Mouse (Mus musculus): ENCODE measurements around the gene Stac2.

Stac2 gene

DNA sequence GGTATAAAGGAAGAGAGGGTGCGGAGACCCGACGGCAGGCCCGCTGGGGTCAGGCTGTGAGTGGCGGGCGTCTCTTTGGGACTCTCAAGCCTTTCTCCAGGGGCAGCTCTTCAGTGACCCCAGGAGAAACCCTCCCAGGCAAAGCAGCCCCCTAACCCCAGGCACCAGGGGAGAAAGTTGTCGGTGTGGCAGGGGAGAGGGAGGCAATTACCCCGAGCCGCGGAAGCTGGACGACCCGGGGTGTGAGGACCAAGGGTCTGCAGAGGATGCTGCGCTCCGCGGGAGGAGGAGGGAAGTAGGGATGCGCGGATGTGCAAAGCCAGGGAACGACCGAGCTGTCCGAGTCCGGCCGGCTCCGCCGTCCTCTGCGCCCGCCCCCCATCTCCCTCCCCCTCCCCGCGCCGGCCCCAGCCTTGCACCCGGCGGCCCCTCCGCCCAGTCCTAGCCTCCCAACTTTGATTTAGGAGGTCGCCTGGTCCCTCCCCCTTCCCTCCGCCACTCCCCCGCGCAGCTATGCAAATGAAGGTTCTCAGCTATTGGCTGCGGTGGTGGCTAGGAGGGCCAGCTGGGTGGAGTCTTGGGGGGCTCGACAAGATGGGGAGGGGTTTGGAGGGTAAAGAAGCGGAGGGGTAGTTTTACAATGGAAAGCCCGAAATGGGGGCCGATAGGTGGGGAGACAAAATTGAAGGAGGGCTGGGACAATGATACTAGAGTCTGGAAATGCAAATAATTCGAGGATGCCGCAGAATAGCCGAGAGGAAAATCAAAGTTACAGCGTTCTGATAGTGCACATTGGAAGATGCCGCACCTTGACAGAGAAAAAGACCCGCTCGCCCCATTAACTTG, at the start of gene Stac2:
TSS of gene Stac2 (minus strand) at position 474 of the 846 bp plus-strand sequence.
- Histone ChIP-seq H3K36me3 (ENCODE audit: control insufficient read depth, insufficient read depth, low read length, poor library complexity, severe bottlenecking) (no peaks in the 10 kb centered on the region), H3K27me3 (ENCODE audit: control insufficient read depth, insufficient read depth, low read length, poor library complexity, severe bottlenecking) (no peaks in the 10 kb centered on the region)
- DNase-seq (ENCODE audit: low read depth, low spot score): peak; percentile 74

DNA sequence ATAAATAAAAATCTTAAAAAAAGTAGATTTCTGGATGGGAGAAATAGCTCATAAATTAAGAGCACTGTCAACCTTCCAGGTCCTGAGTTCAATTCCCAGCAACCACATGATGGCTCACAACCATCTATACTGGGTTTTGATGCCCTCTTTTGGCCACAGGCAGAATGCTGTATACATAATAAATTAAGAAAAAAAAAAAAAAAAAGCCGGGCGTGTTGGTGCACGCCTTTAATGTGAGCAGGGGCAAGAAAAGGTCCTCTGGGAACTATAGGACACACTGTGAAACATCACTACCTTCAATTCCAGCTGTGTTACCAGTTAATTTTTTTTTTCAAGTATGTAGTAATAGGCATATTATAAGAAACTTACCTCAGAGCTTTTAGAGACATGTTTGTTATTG, 48.1 kb upstream of the Stac2 start:
- DNase-seq (ENCODE audit: low read depth, low spot score): no peak
- Histone ChIP-seq H3K27me3 (ENCODE audit: control insufficient read depth, insufficient read depth, low read length, poor library complexity, severe bottlenecking) (no peaks in the 10 kb centered on the region), H3K36me3 (ENCODE audit: control insufficient read depth, insufficient read depth, low read length, poor library complexity, severe bottlenecking) (peaks cover 10% of the 10 kb centered on the region)

DNA sequence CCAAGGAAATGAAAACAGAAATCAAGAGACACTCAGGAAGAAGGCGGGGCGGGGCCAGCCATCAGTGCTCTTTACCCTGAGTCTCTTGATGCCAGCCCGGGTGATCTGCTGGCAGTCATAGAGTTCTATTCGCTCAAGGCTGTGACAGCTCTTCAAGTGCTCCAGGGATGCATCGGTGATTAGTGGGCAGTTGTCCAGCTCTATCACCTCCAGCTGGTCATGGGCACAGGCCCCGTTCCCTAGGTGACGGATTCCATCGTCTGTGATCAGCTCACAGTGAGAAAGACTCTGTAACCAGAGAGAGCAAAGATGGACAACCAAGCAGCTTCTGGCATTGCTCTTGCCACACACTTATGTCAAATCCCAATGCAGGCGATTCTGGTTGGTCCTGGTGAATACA, 37.3 kb upstream of the Stac2 start:
- DNase-seq (ENCODE audit: low read depth, low spot score): no peak
- H3K36me3 ChIP-seq (ENCODE audit: control insufficient read depth, insufficient read depth, low read length, poor library complexity, severe bottlenecking): peaks cover 25% of the 10 kb centered on the region

DNA sequence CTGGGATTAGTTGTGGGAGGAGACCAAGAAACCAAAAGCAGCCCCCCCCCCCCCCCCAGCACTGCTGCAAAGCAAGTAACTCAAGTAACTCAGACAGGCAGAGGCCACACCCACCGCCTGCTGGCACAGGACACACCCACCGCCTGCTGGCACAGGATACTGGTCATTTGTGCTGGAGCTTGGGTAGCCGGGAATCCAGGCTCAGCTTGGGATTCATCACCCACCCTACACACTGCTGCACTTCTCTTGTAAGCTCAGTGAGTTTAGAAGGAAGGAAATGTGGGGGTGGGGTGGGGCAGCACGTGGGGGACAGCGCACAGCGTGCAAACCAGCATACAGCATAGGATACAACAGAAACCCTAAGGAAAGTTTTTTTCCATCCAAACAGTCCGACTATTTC, 35.0 kb upstream of the Stac2 start:
- no peak for DNase-seq (ENCODE audit: low read depth, low spot score)
- peaks cover 23% of the 10 kb centered on the region for H3K36me3 ChIP-seq (ENCODE audit: control insufficient read depth, insufficient read depth, low read length, poor library complexity, severe bottlenecking)
- H3K27me3 ChIP-seq (ENCODE audit: control insufficient read depth, insufficient read depth, low read length, poor library complexity, severe bottlenecking): no peaks in the 10 kb centered on the region

More for the DNA sequence above, 37.3 kb upstream of the Stac2 start:
- H3K27me3 ChIP-seq (ENCODE audit: control insufficient read depth, insufficient read depth, low read length, poor library complexity, severe bottlenecking): no peaks in the 10 kb centered on the region

DNA sequence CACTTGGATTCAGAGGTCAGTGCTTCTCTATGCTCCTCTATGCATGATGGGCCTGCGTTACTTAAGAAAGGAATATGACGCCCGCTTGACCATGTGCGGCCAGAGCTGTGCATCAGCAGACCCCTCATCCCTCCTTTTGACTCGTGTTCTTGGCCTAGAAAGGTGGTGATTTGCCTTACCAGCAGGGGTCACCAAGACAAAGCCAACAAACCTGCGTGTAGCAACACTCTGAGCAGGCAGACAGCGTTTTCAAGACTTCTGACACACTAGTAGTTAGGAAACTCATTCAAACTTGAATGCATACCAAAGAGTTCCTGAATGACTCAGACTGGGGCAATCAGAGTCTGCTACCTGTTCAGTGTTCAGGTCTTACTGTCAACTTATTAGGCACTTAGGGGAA, 33.3 kb upstream of the Stac2 start:
- H3K27me3 ChIP-seq (ENCODE audit: control insufficient read depth, insufficient read depth, low read length, poor library complexity, severe bottlenecking): no peaks in the 10 kb centered on the region
- peaks cover 18% of the 10 kb centered on the region for H3K36me3 ChIP-seq (ENCODE audit: control insufficient read depth, insufficient read depth, low read length, poor library complexity, severe bottlenecking)
- DNase-seq (ENCODE audit: low read depth, low spot score): no peak

DNA sequence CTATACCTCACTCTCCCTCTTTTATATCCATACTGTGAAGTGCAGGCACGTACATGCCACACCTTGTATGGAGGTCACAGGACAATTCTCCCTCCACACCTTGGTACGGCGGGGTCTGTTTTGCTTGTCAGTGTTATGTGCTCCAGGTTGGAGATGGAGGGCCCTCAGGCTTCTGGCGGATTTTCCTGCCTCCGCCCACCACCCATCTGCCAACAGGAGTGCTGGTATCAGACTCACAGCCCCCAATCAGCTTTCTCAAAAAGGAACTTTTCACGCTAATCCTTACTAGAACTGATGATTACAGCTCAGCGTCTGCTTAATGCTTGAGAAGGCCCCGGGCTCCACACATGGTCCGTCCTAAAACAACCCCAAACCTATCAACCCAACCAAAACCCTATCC, 32.9 kb upstream of the Stac2 start:
- DNase-seq (ENCODE audit: low read depth, low spot score): no peak
- Histone ChIP-seq H3K36me3 (ENCODE audit: control insufficient read depth, insufficient read depth, low read length, poor library complexity, severe bottlenecking) (peaks cover 18% of the 10 kb centered on the region), H3K27me3 (ENCODE audit: control insufficient read depth, insufficient read depth, low read length, poor library complexity, severe bottlenecking) (no peaks in the 10 kb centered on the region)

DNA sequence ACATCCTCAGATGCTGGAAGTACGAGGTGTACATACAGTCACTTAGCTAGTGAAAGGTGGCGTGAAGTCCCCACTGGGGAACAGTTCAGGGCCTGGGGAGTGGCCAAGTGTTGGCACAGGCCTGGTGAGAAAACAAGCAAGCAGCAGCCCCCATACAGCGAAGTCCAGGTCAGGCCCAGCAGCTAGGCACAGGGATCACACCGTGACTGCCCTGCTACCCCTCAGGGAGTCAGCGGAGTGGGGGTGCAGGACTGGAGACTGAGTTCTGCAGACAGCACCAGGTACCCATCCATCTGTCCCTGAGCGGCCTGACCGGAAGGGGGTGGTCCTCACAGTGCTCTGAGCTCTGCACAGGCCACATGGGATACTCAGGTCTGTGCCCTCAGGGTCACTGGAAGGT, 29.5 kb upstream of the Stac2 start:
- no peak for DNase-seq (ENCODE audit: low read depth, low spot score)
- H3K36me3 ChIP-seq (ENCODE audit: control insufficient read depth, insufficient read depth, low read length, poor library complexity, severe bottlenecking): 0 out of 2 replicates have a peak, but pooled peaks cover 2% of the 10 kb centered on the region
- no peaks in the 10 kb centered on the region for H3K27me3 ChIP-seq (ENCODE audit: control insufficient read depth, insufficient read depth, low read length, poor library complexity, severe bottlenecking)

DNA sequence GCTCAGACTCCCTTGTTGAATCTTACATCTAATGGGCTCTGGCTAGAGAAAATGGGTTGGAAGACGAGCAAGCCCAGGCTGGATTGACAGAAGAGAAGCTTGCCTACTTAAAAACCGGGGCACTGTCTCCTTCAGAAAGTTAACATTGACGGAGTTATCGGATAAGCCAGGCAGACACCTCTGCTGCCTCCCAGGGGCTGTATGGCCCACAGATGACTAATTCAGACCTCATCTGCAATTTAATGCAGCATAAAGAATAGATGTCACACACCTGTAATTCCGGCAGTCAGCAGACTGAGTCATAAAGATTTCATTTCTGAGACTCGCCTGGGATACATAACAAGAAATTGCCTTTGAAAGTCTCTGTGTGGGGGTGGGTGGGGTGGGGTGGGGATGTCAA, 27.2 kb upstream of the Stac2 start:
- DNase-seq (ENCODE audit: low read depth, low spot score): no peak
- Histone ChIP-seq H3K27me3 (ENCODE audit: control insufficient read depth, insufficient read depth, low read length, poor library complexity, severe bottlenecking) (no peaks in the 10 kb centered on the region), H3K36me3 (ENCODE audit: control insufficient read depth, insufficient read depth, low read length, poor library complexity, severe bottlenecking) (0 out of 2 replicates have a peak, but pooled peaks cover 2% of the 10 kb centered on the region)

DNA sequence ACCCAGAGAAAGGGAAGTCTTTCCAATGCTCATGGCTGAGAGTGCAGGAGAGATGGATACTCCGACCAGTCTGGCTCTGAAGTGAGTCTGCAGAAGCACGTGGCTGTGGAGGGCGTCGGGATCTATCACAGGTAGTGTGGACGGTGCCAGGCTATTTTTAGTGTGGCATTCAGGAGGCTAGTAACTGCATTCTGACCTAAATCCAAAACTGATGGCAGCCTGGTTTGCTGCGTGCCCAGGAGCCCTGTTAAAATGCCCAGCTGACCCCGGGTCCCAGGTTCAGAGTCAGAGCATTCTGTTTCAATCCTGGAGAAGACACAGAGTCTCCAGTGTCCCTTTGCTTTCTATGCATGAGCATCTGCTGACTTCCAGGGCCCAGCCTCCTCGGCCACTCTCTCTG, 23.8 kb upstream of the Stac2 start:
- no peaks in the 10 kb centered on the region for H3K36me3 ChIP-seq (ENCODE audit: control insufficient read depth, insufficient read depth, low read length, poor library complexity, severe bottlenecking)
- no peak for DNase-seq (ENCODE audit: low read depth, low spot score)

DNA sequence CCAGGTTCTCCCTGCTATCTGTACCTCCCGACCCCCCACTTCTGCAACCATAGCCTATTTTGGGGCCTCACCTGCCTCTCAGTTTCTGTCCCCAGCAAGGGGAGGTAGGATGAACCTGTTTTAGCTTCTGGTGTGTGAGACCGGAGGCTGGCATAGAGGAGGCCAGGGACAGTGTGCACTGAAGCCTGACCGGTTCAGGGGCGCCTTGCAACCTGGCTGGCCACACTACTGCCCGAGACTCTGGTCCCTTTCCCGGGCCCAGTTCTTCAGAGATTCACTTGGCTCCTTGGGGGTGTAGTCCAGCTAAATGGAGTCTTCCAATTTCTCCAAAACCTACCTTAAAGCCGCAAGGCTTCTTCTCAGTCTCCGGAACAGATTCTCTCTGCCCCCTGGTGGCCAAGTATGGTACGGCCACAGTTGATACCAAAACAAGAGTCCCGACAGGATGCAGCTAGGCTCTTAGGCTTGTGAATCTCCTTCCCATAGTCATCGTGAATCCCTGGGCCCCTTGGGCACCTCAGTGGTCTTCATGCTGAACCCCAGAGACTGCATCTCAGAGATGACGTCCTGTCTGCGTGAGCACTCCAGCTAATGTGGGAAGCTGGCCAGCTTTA, 22.0 kb upstream of the Stac2 start:
- no peaks in the 10 kb centered on the region for H3K27me3 ChIP-seq (ENCODE audit: control insufficient read depth, insufficient read depth, low read length, poor library complexity, severe bottlenecking)
- DNase-seq (ENCODE audit: low read depth, low spot score): peak; percentile 92
- H3K36me3 ChIP-seq (ENCODE audit: control insufficient read depth, insufficient read depth, low read length, poor library complexity, severe bottlenecking): no peaks in the 10 kb centered on the region

More for the DNA sequence above, 23.8 kb upstream of the Stac2 start:
- no peaks in the 10 kb centered on the region for H3K27me3 ChIP-seq (ENCODE audit: control insufficient read depth, insufficient read depth, low read length, poor library complexity, severe bottlenecking)

DNA sequence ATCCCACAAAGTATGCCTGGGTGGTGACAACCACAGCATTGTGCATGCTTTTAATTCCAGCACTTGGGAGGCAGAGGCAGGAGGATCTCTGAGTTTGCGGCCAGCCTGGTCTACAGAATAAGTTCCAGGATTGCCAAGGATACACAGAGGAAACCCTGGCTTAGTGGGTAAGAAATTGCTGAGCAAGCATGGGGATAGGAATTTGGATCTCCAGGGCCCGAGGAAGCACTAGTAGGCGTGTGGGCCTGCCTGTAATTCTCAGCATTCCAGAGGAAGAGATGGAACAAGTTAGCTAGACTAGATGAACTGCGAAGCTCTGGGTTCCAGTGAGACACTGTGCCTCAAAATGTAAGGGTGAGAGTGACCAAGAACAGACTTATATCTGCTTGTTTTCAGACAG, 20.2 kb upstream of the Stac2 start:
- no peaks in the 10 kb centered on the region for H3K36me3 ChIP-seq (ENCODE audit: control insufficient read depth, insufficient read depth, low read length, poor library complexity, severe bottlenecking)

DNA sequence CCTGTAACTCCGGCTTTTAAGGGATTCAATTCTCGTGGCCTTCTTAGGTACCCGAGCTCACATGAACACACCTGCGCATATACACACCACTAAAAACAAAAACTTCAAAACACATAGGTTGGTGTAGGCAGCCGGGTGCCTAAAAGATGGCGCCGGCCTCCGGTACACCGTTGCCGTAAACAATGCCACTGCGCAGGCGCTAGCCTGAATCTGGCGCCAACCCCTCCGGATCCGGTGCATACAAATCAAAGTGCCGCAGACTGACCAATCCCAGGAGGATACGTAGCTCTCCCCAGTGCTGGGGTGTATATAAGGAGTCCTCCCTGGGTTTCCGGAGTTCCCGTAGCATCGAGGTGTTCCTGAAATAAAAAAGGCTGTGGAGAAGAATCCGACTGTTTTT, 14.0 kb upstream of the Stac2 start:
- Histone ChIP-seq H3K36me3 (ENCODE audit: control insufficient read depth, insufficient read depth, low read length, poor library complexity, severe bottlenecking) (no peaks in the 10 kb centered on the region), H3K27me3 (ENCODE audit: control insufficient read depth, insufficient read depth, low read length, poor library complexity, severe bottlenecking) (no peaks in the 10 kb centered on the region)
- DNase-seq (ENCODE audit: low read depth, low spot score): no peak

More for the DNA sequence above, 20.2 kb upstream of the Stac2 start:
- no peaks in the 10 kb centered on the region for H3K27me3 ChIP-seq (ENCODE audit: control insufficient read depth, insufficient read depth, low read length, poor library complexity, severe bottlenecking)
- DNase-seq (ENCODE audit: low read depth, low spot score): no peak

DNA sequence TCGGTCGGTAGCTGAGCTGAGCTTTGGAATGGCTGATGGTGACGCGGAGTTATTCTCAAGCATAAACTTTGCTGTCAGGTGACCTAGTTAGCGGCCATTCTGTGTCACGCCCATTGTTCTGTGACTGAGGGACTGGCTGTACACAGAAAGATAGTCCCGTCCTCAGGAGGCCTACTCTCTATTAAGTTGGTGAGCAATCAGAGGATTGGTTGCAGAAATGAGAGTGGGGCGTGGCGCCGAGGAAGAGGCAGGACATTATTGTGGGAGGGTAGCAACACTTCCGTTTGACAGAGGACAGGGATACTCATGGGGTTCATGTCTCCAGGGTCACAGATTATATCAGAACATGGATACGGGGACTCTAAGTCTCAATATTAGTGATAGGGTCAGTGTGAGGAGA, 12.9 kb upstream of the Stac2 start:
- Histone ChIP-seq H3K36me3 (ENCODE audit: control insufficient read depth, insufficient read depth, low read length, poor library complexity, severe bottlenecking) (no peaks in the 10 kb centered on the region), H3K27me3 (ENCODE audit: control insufficient read depth, insufficient read depth, low read length, poor library complexity, severe bottlenecking) (no peaks in the 10 kb centered on the region)
- DNase-seq (ENCODE audit: low read depth, low spot score): no peak

DNA sequence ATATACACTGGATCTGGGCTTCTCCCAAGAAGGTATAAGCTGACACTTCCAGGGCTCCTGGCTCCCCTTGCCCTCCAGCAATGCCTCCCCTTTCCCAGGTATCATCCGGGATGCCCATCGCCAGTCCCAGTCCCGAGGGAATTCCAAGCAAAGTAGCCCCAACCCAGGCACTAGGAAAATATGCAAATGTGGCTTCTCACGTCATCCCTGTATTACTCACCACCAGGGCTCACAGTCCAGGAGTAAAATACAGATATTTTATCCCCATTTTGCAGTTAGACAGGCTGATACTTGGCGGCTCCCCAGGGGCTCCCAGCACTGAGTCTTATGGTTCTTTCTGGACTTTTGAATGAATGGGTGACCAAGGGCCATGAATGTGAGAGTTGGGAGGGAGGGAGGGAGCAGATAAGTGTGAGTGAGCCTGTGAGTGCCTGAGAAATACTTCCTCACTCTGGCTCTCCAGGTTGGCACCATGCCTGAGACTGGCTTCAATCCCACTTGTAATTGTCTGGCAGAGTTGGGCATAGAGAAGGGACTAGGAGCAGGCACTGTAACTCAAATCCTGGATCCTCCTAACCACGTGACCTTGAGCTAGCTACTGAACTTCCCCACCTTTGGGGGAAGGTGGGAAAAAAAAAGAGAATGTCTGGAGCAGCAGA, 8.8 kb upstream of the Stac2 start:
- Histone ChIP-seq H3K36me3 (ENCODE audit: control insufficient read depth, insufficient read depth, low read length, poor library complexity, severe bottlenecking) (no peaks in the 10 kb centered on the region), H3K27me3 (ENCODE audit: control insufficient read depth, insufficient read depth, low read length, poor library complexity, severe bottlenecking) (no peaks in the 10 kb centered on the region)
- DNase-seq (ENCODE audit: low read depth, low spot score): no peak

DNA sequence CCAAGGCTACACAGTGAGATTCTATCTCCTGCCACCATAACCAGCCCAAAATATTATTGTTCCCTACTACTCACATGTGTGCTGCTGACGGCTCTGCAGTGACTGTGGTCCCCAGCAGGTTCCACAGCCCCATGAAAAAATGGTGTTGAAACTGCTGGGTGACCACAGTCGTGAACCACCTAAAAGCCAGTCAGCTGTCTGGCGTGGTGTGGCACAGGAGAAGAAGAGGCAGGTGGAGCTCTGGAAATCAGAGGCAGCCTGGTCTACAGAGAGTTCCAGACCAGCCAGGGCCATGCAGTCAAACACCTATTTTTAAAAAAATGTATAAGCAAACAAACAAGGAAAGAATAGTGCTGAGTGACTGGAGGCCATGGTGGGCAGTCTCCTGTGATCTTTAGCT, 8.2 kb upstream of the Stac2 start:
- H3K27me3 ChIP-seq (ENCODE audit: control insufficient read depth, insufficient read depth, low read length, poor library complexity, severe bottlenecking): no peaks in the 10 kb centered on the region
- no peak for DNase-seq (ENCODE audit: low read depth, low spot score)
- H3K36me3 ChIP-seq (ENCODE audit: control insufficient read depth, insufficient read depth, low read length, poor library complexity, severe bottlenecking): no peaks in the 10 kb centered on the region
